Mouse (Mus musculus) heart, adult 18-20 months (tissue): Measurements from ENCODE around the gene Fndc7. TPM values are rescaled to one million over a fixed set of nuclear protein-coding genes. Genes with fewer than 3 reads are reported as not detected.
"Not testable (repeated sequence)": the region's sequence is repeated elsewhere in the genome, so short reads cannot be mapped to it uniquely, and the experiment has no call there.

Experiments
- DNase-seq, 2 experiments: peaks; one replicate each; pipeline ENCODE4 v3.0.0; 2021 to 2022; ENCODE audit warnings: mixed read lengths in 1 of 2
- total RNA-seq, 2 experiments: library from RNA; stranded (reverse); gene quantifications; 2 replicates each; pipeline ENCODE4 v1.2.3; 2021

Fndc7 gene
- total RNA-seq, 2 experiments from 2014 or later: 0.07 to 0.18 TPM

- DNase-seq: no peak
Observed at GRCm38 (mm10) chr3:108853266-108853665, 36.5 kb downstream of the Fndc7 start.

GRCm38 (mm10) chr3:108851996-108852697 is 37.7 kb downstream of the Fndc7 start:
- peak in 1 of 2 experiments; percentile 62 for DNase-seq

- DNase-seq: no peak
Observed at GRCm38 (mm10) chr3:108851554-108851953, 38.3 kb downstream of the Fndc7 start.

GRCm38 (mm10) chr3:108851075-108851474 is 38.7 kb downstream of the Fndc7 start:
- no peak for DNase-seq

GRCm38 (mm10) chr3:108850506-108850905 is 39.3 kb downstream of the Fndc7 start:
- DNase-seq: peak in 1 of 2 experiments; percentile 31

GRCm38 (mm10) chr3:108846616-108847015 is 43.2 kb downstream of the Fndc7 start:
- DNase-seq: no peak

GRCm38 (mm10) chr3:108844521-108844920 is 45.3 kb downstream of the Fndc7 start:
- DNase-seq: no peak

- no peak for DNase-seq
Observed at GRCm38 (mm10) chr3:108844026-108844425, 45.8 kb downstream of the Fndc7 start.

GRCm38 (mm10) chr3:108840716-108841054 is 49.1 kb downstream of the Fndc7 start:
- no peak for DNase-seq

- peak; percentile 98 to 99 for DNase-seq
Observed at GRCm38 (mm10) chr3:108840000-108840715, 49.6 kb downstream of the Fndc7 start, which contains the start of gene Stxbp3. Gene Stxbp3 (minus strand): TSS chr3:108840526.

- no peak for DNase-seq
Observed at GRCm38 (mm10) chr3:108839647-108839999, 50.2 kb downstream of the Fndc7 start.

- no peak for DNase-seq
Observed at GRCm38 (mm10) chr3:108838980-108839379, 50.8 kb downstream of the Fndc7 start.

GRCm38 (mm10) chr3:108836931-108837330 is 52.9 kb downstream of the Fndc7 start:
- DNase-seq: no peak

- not testable (repeated sequence) for DNase-seq
Observed at GRCm38 (mm10) chr3:108833717-108834116, 56.1 kb downstream of the Fndc7 start.

GRCm38 (mm10) chr3:108831750-108832149 is 58.1 kb downstream of the Fndc7 start:
- no peak for DNase-seq

- DNase-seq: peak; percentile 47 to 48
Observed at GRCm38 (mm10) chr3:108830493-108830892, 59.3 kb downstream of the Fndc7 start.

- DNase-seq: no peak
Observed at GRCm38 (mm10) chr3:108815631-108816030, 74.2 kb downstream of the Fndc7 start.

GRCm38 (mm10) chr3:108810747-108811263 is 79.0 kb downstream of the Fndc7 start:
- DNase-seq: no peak

GRCm38 (mm10) chr3:108805622-108806021 is 84.2 kb downstream of the Fndc7 start:
- no peak for DNase-seq
